In the genomic region with DNA sequence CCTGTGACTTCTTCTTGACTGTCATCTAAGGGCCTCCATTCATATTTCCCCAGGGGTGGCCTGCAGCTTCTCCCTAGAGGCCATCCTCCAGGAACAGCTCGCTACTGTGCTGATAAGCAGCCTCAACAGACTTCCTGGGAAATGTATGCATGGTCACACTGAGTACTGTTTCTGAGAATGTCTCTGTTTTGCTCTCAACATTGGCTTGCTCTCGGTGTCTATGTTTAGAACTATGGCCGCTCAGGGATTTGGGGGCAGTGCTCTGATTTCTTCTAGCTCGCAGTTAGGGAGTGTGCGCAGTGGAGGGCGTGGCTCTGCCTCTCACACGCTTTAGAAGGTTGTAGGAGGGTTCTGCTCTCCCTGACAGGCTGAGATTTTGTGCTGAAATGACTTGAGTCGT, we compare ENCODE assay signal across 15 mouse cellular contexts. TPM values are rescaled to one million over a fixed set of nuclear protein-coding genes. Genes with fewer than 3 reads are reported as not detected.
DNase-seq lines count a peak whose midpoint lies in the region; ATAC-seq lines count a peak whose summit lies in the region.
"Had no signal": no experiment of that assay in that cellular context is flagged by ENCODE, and none has a peak within 500 bp of the region (broad histone marks: within the 10 kb centered on the region; RNA-seq: fewer than 3 reads in every experiment).

No protein-coding gene starts in this region.

- H3K4me3 ChIP-seq in heart, embryonic 12.5 days, result no peak overlapping the region
- H3K4me3 ChIP-seq: hindbrain, embryonic 13.5 days; liver, embryonic 15.5 days; midbrain, embryonic 15.5 days; neural tube, embryonic 12.5 days had no signal

- peaks cover 14% of the 10 kb centered on the region for H3K4me1 ChIP-seq in heart, embryonic 12.5 days (replicated peaks)
- H3K4me1 ChIP-seq: liver, embryonic 15.5 days had no signal

- H3K4me2 ChIP-seq in heart, embryonic 12.5 days, result peak overlapping the region; percentile 4; the same call in 1 of the 2 replicates
- H3K4me2 ChIP-seq: hindbrain, embryonic 13.5 days; liver, embryonic 15.5 days; midbrain, embryonic 15.5 days; neural tube, embryonic 12.5 days had no signal

- no peak for DNase-seq in frontal cortex, postnatal 36 days (ENCODE audit: low spot score in 2 of 2)
- DNase-seq in right cerebral cortex, adult 18-20 months, result peak; percentile 44
- DNase-seq in right cerebral cortex, postnatal 10 days (ENCODE audit: low spot score in 2 of 2), result no peak
- DNase-seq in adipocyte (ENCODE audit: low spot score), result no peak
- DNase-seq in urinary bladder, postnatal 14 days (ENCODE audit: low spot score), result no peak
- DNase-seq: cerebellum, adult 18-20 months; left cerebral cortex, postnatal 4 days; lung, postnatal 36 days had no signal

- H3K9ac ChIP-seq in heart, embryonic 12.5 days, result 0 out of 2 replicates have a peak overlapping the region, but pooled peaks have one; percentile 36
- H3K9ac ChIP-seq: hindbrain, embryonic 13.5 days; liver, embryonic 15.5 days; midbrain, embryonic 15.5 days; neural tube, embryonic 12.5 days had no signal

- peak; percentile 57 for ATAC-seq in frontal cortex, adult (ENCODE audit: low TSS enrichment)
- no peak for ATAC-seq in heart, embryonic 12.5 days (ENCODE audit: insufficient number of reproducible peaks, low FRiP score)
- no peak for ATAC-seq in activated CD4-positive, CD25-positive, alpha-beta regulatory T cell, adult 4 months
- ATAC-seq: midbrain, embryonic 15.5 days had no signal

- no peaks in the 10 kb centered on the region for H3K36me3 ChIP-seq in heart, embryonic 12.5 days
- H3K36me3 ChIP-seq: hindbrain, embryonic 13.5 days; liver, embryonic 15.5 days; midbrain, embryonic 15.5 days; neural tube, embryonic 12.5 days had no signal

- WGBS in heart, embryonic 12.5 days, result 14% methylated on average over 8 of the region's 8 CpGs

- peaks cover 11% of the 10 kb centered on the region; the same call in 1 of the 2 replicates for H3K27me3 ChIP-seq in heart, embryonic 12.5 days (replicated peaks)
- H3K27me3 ChIP-seq: hindbrain, embryonic 13.5 days; midbrain, embryonic 15.5 days; neural tube, embryonic 12.5 days had no signal

- H3K27ac ChIP-seq in heart, embryonic 12.5 days (ENCODE audit: poor library complexity, severe bottlenecking), result 0 out of 2 replicates have a peak overlapping the region, but pooled peaks have one; percentile 1
- H3K27ac ChIP-seq: liver, embryonic 15.5 days; midbrain, embryonic 15.5 days; neural tube, embryonic 12.5 days had no signal

- H3K9me3 ChIP-seq in heart, embryonic 12.5 days (replicated peaks), result no peaks in the 10 kb centered on the region
- H3K9me3 ChIP-seq: hindbrain, embryonic 13.5 days; liver, embryonic 15.5 days; midbrain, embryonic 15.5 days; neural tube, embryonic 12.5 days had no signal

RNA-seq across cellular contexts. Expression of a gene that starts 9.4 kb away (rescaled TPM):
- 10.0 and 11.5 TPM in 2 replicates for polyA plus RNA-seq in heart, embryonic 12.5 days (2016; fragmentation: Nextera tagmentation; extraction: Ambion mirVana)
- polyA plus RNA-seq in activated CD4-positive, CD25-positive, alpha-beta regulatory T cell, adult 4 months (2017; shearing (Covaris generic)), result under 1 TPM; 0.17 to 0.97 TPM

RNA-seq across cellular contexts. Expression of a gene that starts 38.9 kb away (rescaled TPM):
- polyA plus RNA-seq in heart, embryonic 12.5 days (2016; fragmentation: Nextera tagmentation; extraction: Ambion mirVana), result 37.8 and 39.7 TPM in 2 replicates
- 1 to 10 TPM; 2.3 to 3.3 TPM for polyA plus RNA-seq in activated CD4-positive, CD25-positive, alpha-beta regulatory T cell, adult 4 months (2017; shearing (Covaris generic))
